Mouse (Mus musculus) hindbrain, embryonic 11.5 days (tissue): Measurements from ENCODE around the gene Rex1bd. TPM values are rescaled to one million over a fixed set of nuclear protein-coding genes. Genes with fewer than 3 reads are reported as not detected.

Source experiments
- ATAC-seq: fragments of 200-750 bp; cut with Nextera tagmentation; 2 replicates; pipeline ENCODE4 v1.8.0; 2017; ENCODE audit warnings: mild to moderate bottlenecking, moderate TSS enrichment, moderate library complexity; ENCODE audit not compliant: low FRiP score
- DNase-seq: peaks from one replicate; pipeline ENCODE4 v3.0.0-alpha.2; 2015; ENCODE audit warnings: low spot score
- H3K27ac ChIP-seq: fragments of 300-500 bp; sonication (generic); 2 replicates; pipeline ENCODE4 v1.5.1; 2014; ENCODE audit warnings: mild to moderate bottlenecking, low read depth, low read length
- H3K27me3 ChIP-seq: fragments of 300-500 bp; sonication (generic); 2 replicates; pipeline ENCODE4 v1.6.1; 2014; ENCODE audit warnings: mild to moderate bottlenecking, low read length, moderate library complexity, mixed read lengths; ENCODE audit not compliant: control insufficient read depth, insufficient read depth
- H3K36me3 ChIP-seq: fragments of 300-500 bp; sonication (generic); 2 replicates; pipeline ENCODE4 v1.6.1; 2014; ENCODE audit warnings: mild to moderate bottlenecking, low read length, moderate library complexity, mixed read lengths; ENCODE audit not compliant: control insufficient read depth, insufficient read depth
- H3K4me1 ChIP-seq: fragments of 300-500 bp; sonication (generic); replicated peaks from 2 replicates; pipeline ENCODE4 v1.6.1; 2014; ENCODE audit warnings: low read length, mixed read lengths; ENCODE audit not compliant: control insufficient read depth, insufficient read depth
- H3K4me2 ChIP-seq: fragments of 300-500 bp; sonication (generic); replicated peaks from 2 replicates; pipeline ENCODE4 v1.6.1; 2014; ENCODE audit warnings: mild to moderate bottlenecking, low read depth, low read length
- H3K4me3 ChIP-seq: fragments of 300-500 bp; sonication (generic); 2 replicates; pipeline ENCODE4 v1.5.1; 2014; ENCODE audit warnings: low read depth, low read length
- H3K9ac ChIP-seq: fragments of 300-500 bp; sonication (generic); 2 replicates; pipeline ENCODE4 v1.6.1; 2014; ENCODE audit warnings: low read depth, low read length
- H3K9me3 ChIP-seq: fragments of 300-500 bp; sonication (generic); 2 replicates; pipeline ENCODE4 v1.6.1; 2016; ENCODE audit warnings: low read length; ENCODE audit not compliant: control insufficient read depth
- WGBS: fragments of 180-500 bp; shearing (Covaris S2); extraction: QIAGEN DNeasy Blood & Tissue Kit; methylation state at CpG from one replicate; pipeline ENCODE4 v1.1.7; 2014; 5-methylcytosine and 5-hydroxymethylcytosine counted together
- polyA plus RNA-seq: library from polyadenylated mRNA; unstranded; fragments of >200 nt; fragmentation: Nextera tagmentation; extraction: Ambion mirVana; gene quantifications from 2 replicates; pipeline ENCODE4 v1.2.1, GENCODE M21; 2014

Rex1bd gene
- polyA plus RNA-seq, 1 experiment from 2014 or later = 136 TPM

DNA sequence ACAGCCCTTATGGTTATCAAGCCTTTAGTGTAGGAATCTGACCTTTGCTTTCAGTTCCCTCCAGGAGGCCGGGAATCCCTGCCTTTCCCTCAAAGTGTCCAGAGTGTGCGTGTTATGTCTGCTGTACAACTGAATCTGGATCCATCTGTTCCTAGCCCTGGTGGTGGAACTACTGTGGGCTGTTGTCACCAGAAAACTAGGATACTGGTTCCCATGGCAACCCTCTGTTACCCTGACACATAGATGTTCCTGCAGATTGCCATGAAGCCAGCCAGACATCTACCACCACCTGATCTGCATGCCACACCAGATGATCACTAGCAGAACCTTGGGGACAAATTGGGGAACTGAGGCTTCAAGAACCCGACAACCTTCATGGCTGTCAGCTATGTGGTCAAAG lies 24.6 kb downstream of the Rex1bd start:
- Histone ChIP-seq H3K4me3 (no peak overlapping the region), H3K4me2 (no peak overlapping the region), H3K9ac (no peak overlapping the region), H3K4me1 (peaks cover under 1% of the 10 kb centered on the region; the same call in 1 of the 2 replicates), H3K27me3 (peaks cover 32% of the 10 kb centered on the region), H3K36me3 (no peaks in the 10 kb centered on the region), H3K27ac (no peak overlapping the region), H3K9me3 (no peaks in the 10 kb centered on the region)
- WGBS = 70% methylated on average over 3 of the region's 3 CpGs
- no peak for ATAC-seq
- DNase-seq = no peak

DNA sequence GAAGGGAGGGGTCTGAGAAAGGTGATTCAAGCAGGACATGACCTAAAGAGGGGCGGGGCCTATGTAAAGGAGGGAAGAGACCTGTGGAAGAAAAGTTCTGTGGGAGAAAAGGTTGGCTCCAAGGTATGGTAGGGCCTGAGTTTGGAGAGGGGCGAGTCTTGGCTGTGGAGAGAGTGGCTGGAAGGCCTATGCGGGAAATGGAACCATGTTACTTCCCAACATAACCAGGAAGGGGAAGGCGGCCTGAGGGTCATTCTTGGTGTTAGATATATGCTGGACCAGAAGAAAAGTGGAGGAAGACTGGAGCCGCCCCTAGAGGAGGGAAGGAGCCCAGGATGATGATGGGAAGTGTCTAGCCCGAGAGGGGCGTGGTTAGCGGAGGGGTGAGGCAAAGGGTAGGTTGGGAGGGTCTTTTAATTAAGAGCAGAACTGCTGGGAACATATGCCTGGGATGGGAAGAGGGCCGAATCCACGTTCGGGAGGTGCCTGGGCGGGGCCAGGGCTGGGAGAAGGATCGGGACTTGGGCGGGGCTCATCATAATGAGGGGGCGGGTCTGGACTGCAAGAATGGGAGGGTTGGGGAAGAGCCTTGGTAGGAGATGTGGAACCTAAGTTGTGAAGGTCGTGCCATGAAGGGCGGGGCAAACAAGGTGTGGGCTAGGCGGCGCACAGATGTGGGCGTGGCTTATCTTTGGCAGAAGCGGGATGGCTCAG lies 29.1 kb downstream of the Rex1bd start:
- peak; percentile 42 for DNase-seq

DNA sequence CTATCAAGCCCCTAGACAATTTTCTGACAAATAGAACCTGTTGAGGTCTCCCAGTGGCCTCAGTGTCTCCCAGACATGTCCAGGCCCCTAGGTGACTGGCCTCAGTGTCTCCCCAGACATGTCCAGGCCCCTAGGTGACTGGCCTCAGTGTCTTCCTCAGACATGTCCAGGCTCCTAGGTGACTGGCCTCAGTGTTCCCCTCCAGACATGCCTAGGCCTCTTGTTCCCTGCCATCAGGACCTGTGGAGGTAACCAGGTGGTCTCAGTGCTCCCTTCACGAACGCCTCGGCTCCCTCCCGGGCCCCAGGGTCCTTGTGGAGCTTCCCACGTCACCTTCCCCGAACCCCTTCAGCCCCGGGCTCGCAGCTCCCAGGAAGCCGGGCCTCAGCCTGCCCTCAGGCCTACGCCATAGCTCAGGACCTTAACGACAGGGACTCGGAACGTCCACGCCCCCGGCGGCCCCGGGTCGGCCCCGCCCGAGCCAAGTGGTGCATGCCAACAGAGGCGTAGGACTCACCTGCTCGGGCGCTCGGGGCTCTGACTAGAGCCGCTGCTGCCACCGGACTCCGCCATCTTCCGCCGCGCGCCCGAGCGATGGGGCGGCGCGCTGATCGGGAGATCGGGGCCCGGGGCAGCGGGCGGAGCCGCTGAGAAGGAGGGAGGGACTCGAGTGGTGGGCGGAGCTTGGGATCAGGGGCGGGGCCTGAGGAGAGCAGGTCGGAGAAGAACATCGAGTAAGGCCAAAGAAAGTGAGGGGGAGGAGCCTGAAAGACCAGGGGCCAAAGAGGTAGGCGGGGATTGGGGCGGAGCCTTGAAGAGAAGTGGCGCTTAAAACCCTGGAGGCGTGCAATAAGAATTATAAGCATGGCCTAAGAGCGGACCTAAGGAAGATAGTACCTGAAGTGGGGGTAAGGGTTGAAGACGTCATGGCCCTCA lies 30.0 kb downstream of the Rex1bd start, which contains the start of gene Klhl26:
Klhl26 (minus strand) TSS at position 636 of the 936 bp plus-strand sequence.
- DNase-seq (peak; percentile 95), ATAC-seq (peak; percentile 86)
- Histone ChIP-seq H3K27ac (no peak within 1 kb of the TSS), H3K27me3 (no peaks in the 10 kb centered on the region; the same call in 1 of the 2 replicates), H3K4me3 (peak within 1 kb of the TSS; percentile 79), H3K9me3 (no peaks in the 10 kb centered on the region), H3K4me1 (0 out of 2 replicates have a peak, but pooled peaks cover 3% of the 10 kb centered on the region), H3K9ac (peak within 1 kb of the TSS; percentile 83), H3K36me3 (no peaks in the 10 kb centered on the region), H3K4me2 (peak within 1 kb of the TSS; percentile 88)
- WGBS = under 1% methylated on average over 53 of the region's 53 CpGs

More for the DNA sequence above, 29.1 kb downstream of the Rex1bd start:
- Histone ChIP-seq H3K9me3 (no peaks in the 10 kb centered on the region), H3K27me3 (peaks cover 1% of the 10 kb centered on the region; the same call in 1 of the 2 replicates), H3K4me3 (peak overlapping the region; percentile 79), H3K4me1 (0 out of 2 replicates have a peak, but pooled peaks cover 3% of the 10 kb centered on the region), H3K36me3 (no peaks in the 10 kb centered on the region), H3K9ac (no peak overlapping the region), H3K4me2 (peak overlapping the region; percentile 88), H3K27ac (no peak overlapping the region)
- under 1% methylated on average over 21 of the region's 21 CpGs for WGBS
- peak; percentile 51 for ATAC-seq

DNA sequence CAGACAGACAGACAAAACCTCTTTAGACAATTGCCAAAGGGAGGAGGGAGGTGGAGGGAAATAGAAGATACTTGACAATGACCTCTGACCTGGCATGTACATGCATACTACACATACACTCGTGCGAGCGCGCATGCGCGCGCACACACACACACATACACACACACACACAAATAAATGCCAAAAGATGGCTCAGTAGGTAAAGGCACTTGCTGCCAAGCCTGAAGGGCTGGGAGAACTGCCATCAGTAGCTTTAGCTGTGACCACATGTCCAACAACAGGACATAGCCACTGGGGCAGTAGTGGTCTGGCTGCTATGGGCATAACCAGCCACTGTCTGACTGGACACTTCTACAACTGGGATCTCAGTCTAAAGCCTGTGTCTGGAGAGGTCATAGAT lies 34.7 kb downstream of the Rex1bd start:
- H3K27ac ChIP-seq = no peak overlapping the region
- no peak overlapping the region for H3K4me3 ChIP-seq
- no peak overlapping the region for H3K4me2 ChIP-seq
- no peaks in the 10 kb centered on the region for H3K36me3 ChIP-seq
- DNase-seq = no peak
- H3K9ac ChIP-seq = no peak overlapping the region
- H3K9me3 ChIP-seq = no peaks in the 10 kb centered on the region
- ATAC-seq = no peak
- H3K4me1 ChIP-seq = 0 out of 2 replicates have a peak, but pooled peaks cover 3% of the 10 kb centered on the region
- WGBS = over 99% methylated on average over 7 of the region's 7 CpGs
- H3K27me3 ChIP-seq = no peaks in the 10 kb centered on the region

DNA sequence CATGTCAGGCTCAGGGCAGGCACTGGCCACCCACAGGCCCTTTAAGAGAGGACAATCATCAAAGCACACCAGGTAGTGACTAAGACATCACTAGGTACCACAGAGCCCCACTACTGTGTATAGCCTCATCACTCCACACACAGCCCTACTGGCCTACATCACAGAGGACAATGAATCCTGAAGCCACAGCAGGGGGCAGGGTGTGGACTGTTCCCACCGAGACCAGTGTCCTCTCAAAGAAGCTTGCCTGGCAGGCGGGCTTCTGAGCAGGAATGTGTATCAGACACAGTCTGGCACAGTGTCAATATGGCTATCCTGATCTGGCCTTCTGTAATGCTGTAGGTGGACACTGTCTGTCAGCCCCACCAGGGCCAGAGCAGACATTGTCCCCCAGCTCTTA lies 36.6 kb downstream of the Rex1bd start:
- ATAC-seq = no peak
- Histone ChIP-seq H3K4me2 (no peak overlapping the region), H3K36me3 (no peaks in the 10 kb centered on the region), H3K27me3 (no peaks in the 10 kb centered on the region), H3K9ac (no peak overlapping the region), H3K4me3 (no peak overlapping the region), H3K4me1 (no peaks in the 10 kb centered on the region), H3K27ac (peak overlapping the region; percentile 12; the same call in 1 of the 2 replicates), H3K9me3 (no peaks in the 10 kb centered on the region)
- DNase-seq = no peak
- 60% methylated on average over 2 of the region's 2 CpGs for WGBS

DNA sequence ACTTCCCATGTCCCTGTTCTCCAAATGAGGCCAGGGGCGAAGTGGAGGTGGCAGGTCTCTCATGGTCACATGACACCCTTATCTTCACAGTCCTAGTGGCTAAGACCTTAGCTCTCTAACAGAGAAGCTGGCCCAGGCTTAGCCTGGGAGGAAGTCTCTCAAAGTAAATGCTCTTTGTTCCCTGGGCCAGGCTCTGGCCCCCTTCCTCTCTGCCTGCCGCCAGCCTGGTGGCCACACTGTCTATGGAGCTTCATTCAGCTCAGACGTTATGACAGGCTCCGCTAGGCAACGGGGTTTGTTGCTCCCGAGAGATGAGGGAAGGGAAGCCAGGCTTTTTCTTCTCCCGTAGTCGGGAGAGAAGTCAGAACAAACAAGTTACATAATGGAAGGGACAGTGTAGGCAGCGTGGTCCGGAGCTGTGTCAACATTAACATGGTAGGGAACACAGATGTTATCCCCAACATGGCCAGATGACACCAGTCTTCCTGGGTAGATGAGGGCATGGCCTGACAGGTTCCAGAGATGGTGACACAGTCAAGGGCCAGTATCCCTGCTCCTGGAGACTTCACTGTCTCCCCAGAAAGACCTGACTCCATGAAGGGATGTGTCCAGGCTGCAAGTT lies 37.1 kb downstream of the Rex1bd start:
- no peaks in the 10 kb centered on the region for H3K9me3 ChIP-seq
- no peak overlapping the region for H3K9ac ChIP-seq
- H3K27me3 ChIP-seq = no peaks in the 10 kb centered on the region
- no peaks in the 10 kb centered on the region for H3K36me3 ChIP-seq
- no peak for DNase-seq
- ATAC-seq = no peak
- H3K4me1 ChIP-seq = no peaks in the 10 kb centered on the region
- H3K4me2 ChIP-seq = no peak overlapping the region
- H3K4me3 ChIP-seq = no peak overlapping the region
- peak overlapping the region; percentile 17; the same call in 1 of the 2 replicates for H3K27ac ChIP-seq
- WGBS = 67% methylated on average over 10 of the region's 10 CpGs

DNA sequence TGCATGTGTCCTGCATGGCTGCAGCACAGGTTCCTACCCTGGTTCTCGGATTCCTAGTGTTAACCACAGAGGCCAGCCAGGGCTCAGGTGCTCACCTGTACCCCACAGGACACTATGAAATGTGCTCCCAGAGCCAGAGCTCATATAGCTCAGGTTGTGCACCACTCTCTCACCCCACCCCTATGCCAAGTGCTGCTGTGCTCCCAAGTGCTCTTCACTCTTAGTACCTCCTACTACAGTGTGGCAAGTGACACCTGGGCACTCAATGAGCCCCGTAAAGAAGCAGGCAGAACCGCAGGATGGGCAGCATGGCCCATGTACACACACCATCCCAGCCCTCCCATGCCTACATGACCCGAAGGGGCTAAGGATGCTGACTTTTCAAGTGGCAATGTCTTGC lies 37.8 kb downstream of the Rex1bd start:
- H3K4me2 ChIP-seq = no peak overlapping the region
- no peaks in the 10 kb centered on the region for H3K4me1 ChIP-seq
- no peak for ATAC-seq
- 0 out of 2 replicates have a peak overlapping the region, but pooled peaks have one; percentile 17 for H3K27ac ChIP-seq
- H3K9me3 ChIP-seq = no peaks in the 10 kb centered on the region
- WGBS = 89% methylated on average over 4 of the region's 4 CpGs
- DNase-seq = no peak
- no peak overlapping the region for H3K4me3 ChIP-seq
- H3K36me3 ChIP-seq = no peaks in the 10 kb centered on the region
- H3K27me3 ChIP-seq = no peaks in the 10 kb centered on the region
- H3K9ac ChIP-seq = no peak overlapping the region

DNA sequence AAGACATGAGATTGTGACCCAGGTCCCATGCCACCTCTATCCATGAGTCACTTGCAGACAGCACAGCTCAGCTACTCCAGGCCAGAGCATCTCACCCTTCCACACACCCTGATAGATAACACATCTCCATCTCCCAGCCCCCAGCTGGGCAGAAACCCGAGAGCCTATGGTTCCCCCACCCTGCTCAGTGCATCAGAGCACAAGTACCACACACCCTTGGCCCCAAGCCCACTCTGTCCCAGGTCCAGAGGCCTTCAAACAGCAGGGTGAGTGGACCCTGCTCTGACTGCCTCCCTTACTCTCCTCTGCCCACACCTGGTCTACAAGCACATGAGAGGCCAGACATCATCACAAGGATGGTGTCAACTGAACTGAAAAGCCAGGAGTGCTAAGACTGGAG lies 38.6 kb downstream of the Rex1bd start:
- H3K9me3 ChIP-seq = no peaks in the 10 kb centered on the region
- H3K4me1 ChIP-seq = no peaks in the 10 kb centered on the region
- no peak overlapping the region for H3K9ac ChIP-seq
- DNase-seq (no peak), ATAC-seq (no peak)
- no peak overlapping the region for H3K27ac ChIP-seq
- 74% methylated on average over 1 of the region's 1 CpGs for WGBS
- H3K4me2 ChIP-seq = no peak overlapping the region
- H3K36me3 ChIP-seq = no peaks in the 10 kb centered on the region
- H3K4me3 ChIP-seq = no peak overlapping the region
- H3K27me3 ChIP-seq = no peaks in the 10 kb centered on the region
